Mouse (Mus musculus): Measurements from ENCODE around the gene Gm10337.

Gene Gm10337

DNA sequence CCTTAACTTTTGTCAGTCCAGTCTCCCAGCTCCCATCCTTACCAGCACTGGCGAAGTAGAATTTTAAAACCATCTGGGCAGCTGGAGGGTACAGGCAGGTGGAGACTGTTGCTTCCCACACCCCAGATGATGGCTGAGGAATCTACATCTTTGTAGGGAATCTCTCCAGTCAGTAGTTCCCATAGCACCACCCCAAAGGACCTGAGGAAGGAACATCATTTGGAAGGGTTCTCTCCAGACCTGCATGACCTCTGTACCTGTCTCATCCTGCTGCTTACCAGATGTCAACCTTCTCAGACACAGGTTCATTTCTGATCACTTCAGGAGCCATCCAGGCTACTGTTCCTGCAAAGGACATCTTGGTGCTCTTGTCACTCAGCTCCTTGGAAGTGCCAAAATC is at the start of gene Gm10337:
Gene Gm10337, plus strand, starts transcription at position 276 of the 400 bp plus-strand sequence.
- DNase-seq = no peak

DNA sequence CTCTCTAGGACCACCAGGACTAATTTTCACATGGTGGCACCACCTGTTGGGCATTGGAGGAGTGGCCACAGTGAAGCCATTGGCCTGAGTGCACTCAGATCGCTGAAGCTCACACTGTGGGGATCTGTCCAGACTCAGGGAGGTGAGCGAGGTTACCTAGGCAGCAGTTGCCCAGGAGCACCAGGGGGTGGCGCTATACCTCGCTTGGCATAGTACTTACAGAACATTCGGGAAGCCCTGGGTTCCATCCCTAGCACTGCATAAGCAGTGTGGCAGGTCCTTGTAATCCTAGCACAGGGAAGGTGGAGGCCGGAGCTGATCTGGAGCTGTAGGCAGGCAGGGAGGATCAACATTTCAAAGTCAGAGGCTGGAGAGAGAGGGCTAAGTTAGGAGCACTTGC is 47.5 kb upstream of the Gm10337 start:
- peak in 1 of 2 experiments; percentile 32 for DNase-seq

DNA sequence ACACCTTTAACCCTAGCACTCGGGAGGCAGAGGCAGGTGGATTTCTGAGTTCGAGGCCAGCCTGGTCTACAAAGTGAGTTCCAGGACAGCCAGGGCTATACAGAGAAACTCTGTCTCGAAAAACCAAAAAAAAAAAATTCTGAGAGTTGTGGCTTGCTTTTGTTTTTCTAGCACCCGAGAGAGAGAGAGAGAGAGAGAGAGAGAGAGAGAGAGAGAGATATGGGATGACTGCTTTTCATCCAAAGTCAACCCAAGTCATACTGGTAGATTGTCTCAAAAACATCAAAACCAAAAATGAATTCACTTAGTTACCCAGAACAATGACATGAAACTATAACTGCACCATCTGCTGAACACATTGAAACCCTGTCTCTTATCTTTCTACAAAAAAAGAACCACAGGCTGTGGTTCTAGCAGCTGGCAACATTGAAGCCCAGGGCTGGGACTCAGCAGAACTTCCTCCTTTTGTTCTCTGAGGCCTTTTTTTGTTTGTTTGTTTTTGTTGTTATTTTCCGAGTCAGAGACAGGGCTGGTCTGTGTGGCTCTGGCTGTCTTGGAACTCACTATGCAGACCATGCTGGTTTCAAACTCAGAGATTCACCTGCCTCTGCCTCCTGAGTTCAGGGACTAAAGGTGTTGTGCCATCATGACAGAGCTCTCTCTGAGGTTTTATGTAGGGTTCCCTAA is 45.3 kb upstream of the Gm10337 start:
- DNase-seq = peak; percentile 42 to 54

- peak; percentile 87 to 90 for DNase-seq
These were observed 44.6 kb upstream of the Gm10337 start, which contains the start of gene Prr13 for GRCm38 (mm10) chr15:102458904-102459317. TSS of gene Prr13 (plus strand) at chr15:102459028.

GRCm38 (mm10) chr15:102459381-102459780 is 44.1 kb upstream of the Gm10337 start:
- DNase-seq = no peak

DNA sequence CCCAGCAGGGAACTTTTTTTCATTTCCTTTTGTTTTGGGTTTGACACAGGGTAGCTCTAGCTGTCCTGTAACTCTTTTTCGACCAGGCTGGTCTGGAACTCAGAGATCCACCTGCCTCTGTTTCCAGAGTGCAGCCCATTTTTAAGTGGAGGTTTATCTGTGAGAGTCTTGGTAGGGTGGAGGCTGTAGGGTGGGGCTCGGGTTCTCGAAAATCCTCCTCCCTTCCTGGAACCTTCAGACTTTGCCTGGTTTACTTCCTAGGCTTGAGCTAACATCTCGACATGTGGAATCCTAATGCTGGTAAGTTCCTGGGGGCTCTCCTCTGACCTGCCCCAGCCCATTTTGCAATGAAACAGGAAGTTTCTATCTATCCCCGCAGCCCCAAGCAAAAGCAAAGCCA is 43.7 kb upstream of the Gm10337 start:
- DNase-seq = no peak

GRCm38 (mm10) chr15:102460409-102460808 is 43.1 kb upstream of the Gm10337 start:
- no peak for DNase-seq

- no peak for DNase-seq
These were observed 42.6 kb upstream of the Gm10337 start for GRCm38 (mm10) chr15:102460971-102461370.

GRCm38 (mm10) chr15:102461430-102462075 is 42.0 kb upstream of the Gm10337 start:
- DNase-seq = no peak

- no peak for DNase-seq
These were observed 39.9 kb upstream of the Gm10337 start for GRCm38 (mm10) chr15:102463666-102464065.

DNA sequence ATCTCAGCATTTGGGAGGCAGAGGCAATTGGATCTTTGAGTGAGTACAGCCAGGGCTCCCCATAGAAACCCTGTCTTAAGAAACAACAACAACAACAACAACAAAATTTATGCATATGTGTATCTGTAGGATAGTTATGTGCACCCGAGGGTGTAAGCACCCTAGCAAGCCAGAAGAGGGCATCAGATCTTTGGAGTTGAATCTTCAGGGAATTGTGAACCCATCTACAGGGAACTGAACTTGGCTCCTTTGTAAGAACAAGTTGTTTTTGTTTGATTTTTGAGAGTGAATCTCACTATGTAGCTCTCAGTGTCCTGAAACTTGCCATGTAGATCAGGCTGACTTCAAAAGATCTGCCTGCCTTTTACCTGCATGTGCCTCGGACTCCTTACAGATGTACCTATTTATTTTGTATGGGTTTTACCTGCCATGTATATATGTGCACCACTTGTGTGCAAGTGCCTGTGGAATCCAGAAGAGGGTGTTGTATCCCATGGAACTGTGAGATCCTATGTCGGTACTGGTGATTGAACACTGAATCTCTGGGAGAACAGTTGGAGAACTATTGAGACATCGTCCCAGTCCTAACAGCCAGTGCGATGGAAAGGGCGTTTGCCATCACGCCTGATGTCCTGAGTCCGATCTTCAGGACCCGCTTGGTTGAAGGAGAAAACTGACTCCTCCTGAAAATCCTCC is 34.7 kb upstream of the Gm10337 start:
- no peak for DNase-seq

- peak; percentile 93 to 98 for DNase-seq
These were observed 33.3 kb upstream of the Gm10337 start, which contains the start of gene Pcbp2 for GRCm38 (mm10) chr15:102470183-102470604. TSS of gene Pcbp2 (plus strand) at chr15:102470539.

- peak; percentile 83 for DNase-seq
These were observed 32.8 kb upstream of the Gm10337 start for GRCm38 (mm10) chr15:102470605-102471294.

DNA sequence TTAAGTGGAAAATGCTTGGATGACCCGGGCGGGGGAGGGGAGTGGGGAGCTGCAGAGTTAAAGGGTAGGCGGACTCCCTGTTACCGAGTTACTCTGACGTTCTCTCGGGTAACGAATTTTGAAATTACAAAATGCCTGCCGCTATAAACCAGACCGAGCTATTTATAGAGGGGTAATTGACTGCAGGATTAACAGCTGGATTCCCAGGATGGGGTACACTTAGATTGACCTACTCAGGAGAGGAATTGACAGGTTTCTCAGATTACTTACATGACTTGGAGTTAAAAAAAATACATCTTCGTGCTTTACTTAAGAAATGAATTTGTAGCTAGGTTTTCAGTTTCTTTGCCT is 32.3 kb upstream of the Gm10337 start:
- DNase-seq = no peak

- no peak for DNase-seq
These were observed 31.8 kb upstream of the Gm10337 start for GRCm38 (mm10) chr15:102471727-102472126.

DNA sequence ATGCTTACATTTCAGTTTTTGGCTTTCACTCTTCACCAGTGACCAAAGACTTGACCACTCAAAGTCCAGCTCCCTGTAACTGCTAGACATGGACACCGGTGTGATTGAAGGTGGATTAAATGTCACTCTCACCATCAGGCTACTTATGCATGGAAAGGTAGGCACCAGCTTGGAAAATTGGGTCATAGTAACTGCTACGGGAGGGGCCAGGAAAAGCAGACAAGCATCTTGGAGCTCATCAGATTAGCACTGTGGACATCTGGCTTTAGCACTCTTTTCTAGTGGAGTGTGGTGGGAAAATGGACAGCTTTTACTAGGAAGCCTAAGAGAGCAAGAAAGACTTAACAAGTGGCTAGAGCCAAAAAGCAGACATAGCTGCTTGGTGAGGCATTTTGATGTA is 30.3 kb upstream of the Gm10337 start:
- DNase-seq = no peak

GRCm38 (mm10) chr15:102474520-102474919 is 29.0 kb upstream of the Gm10337 start:
- no peak for DNase-seq

DNA sequence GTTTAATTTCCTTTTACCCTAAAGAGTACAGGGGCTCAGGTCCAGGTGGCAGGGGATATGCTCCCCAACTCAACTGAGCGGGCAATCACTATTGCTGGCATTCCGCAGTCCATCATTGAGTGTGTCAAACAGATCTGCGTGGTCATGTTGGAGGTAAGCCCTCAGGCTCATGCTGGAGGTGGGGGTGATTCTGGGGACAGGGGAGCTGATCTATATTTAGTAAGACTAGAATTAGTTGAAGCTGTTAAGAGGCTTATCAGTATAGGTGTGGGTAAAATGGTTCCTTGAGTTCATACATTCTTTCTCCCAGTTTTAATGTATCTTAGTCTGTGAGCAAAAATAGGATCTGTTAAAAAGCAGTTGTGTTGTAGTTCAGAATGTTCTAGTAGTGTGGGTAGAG is 20.4 kb upstream of the Gm10337 start:
- no peak for DNase-seq

DNA sequence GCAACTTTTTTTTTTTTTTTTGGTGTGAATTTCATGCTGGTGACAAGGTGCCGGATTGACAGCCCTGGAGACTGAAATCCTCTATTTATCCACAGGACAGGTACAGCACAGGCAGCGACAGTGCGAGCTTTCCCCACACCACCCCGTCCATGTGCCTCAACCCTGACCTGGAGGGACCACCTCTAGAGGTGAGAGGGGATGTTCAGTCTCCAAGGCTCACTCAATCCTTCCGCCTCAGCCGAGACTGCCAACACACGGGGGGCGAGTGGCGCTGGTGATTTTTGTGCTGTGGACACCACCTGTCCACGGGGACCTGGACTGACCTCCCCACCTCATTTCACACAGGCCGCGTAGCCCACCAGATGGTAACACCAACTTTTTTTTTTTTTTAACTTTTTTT is 17.7 kb upstream of the Gm10337 start:
- no peak for DNase-seq

DNA sequence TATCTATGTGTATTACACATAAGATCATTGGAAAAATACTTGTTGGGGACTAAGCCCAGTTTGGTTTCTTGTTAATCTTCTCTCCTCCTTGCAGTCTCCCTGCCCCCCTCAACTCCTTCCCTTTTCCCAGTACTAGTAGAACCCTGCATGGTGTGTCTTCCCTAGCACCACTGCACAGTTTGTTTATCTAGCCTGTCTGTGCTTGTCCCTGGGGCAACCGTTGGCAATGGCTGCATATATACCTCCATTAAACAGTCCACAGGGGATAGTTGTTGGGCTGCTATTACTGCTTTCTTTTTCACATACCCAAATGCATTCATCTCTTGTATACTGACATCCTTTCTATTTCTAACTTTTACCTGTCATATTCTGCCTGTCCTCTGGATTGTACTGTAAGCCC is 15.9 kb upstream of the Gm10337 start:
- no peak for DNase-seq

DNA sequence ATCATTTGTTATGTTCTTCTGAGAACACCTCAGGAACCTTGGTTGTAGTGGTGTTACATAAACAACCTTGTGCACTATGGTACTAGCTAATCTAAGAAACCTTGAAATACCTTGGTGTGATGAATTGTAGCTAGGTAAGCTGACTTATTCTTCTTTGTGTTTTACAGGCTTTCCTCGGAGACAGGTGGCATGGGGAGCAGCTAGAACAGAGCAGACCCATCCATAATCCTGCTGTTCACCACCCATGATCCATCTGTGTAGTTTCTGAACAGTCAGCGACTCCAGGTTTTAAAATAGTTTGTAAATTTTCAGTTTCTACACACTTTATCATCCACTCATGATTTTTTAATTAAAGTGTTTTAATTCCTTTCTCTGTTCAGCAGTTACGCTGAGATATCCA is 5.2 kb upstream of the Gm10337 start:
- DNase-seq = no peak

DNA sequence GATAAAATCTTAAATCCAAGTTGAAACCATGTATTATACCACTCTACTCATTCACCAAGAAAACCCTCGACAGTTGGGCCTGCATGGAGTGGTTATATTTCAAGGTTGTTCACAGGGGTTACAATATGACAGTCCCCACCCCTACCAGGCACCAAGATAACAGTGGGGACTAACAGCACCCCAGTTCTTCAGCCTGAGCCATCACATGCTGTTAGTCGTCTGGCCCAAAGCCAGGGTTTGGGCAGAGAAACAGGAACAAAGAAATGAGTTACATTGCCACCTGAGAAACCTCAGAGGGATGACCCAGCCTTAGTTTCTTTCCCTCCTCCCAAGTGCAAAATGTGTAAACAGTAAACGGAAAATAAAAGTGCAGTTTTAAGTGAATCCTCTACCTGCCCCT is 4.2 kb upstream of the Gm10337 start:
- no peak for DNase-seq

- no peak for DNase-seq
These were observed 3.7 kb upstream of the Gm10337 start for GRCm38 (mm10) chr15:102499851-102500250.

Data from thymus, postnatal 36 days (tissue).